Mouse (Mus musculus): ENCODE data around the gene Sphk2.

The Sphk2 gene

GRCm38 (mm10) chr7:45723301-45723700, 5.5 kb upstream of the Sphk2 start:
- DNase-seq, result no peak

- peak in 1 of 2 experiments; percentile 41 for DNase-seq
These were observed 4.5 kb upstream of the Sphk2 start for GRCm38 (mm10) chr7:45722348-45722713.

GRCm38 (mm10) chr7:45721642-45722347, 4.0 kb upstream of the Sphk2 start:
- no peak for DNase-seq

- no peak for DNase-seq
These were observed 3.4 kb upstream of the Sphk2 start for GRCm38 (mm10) chr7:45721234-45721571.

- no peak for DNase-seq
These were observed 2.8 kb upstream of the Sphk2 start, which contains the start of gene Fam83e for GRCm38 (mm10) chr7:45720413-45721233. TSS of gene Fam83e (plus strand) at chr7:45721212.

GRCm38 (mm10) chr7:45719738-45720412, 2.1 kb upstream of the Sphk2 start:
- DNase-seq, result no peak

- DNase-seq, result no peak
These were observed 1.4 kb upstream of the Sphk2 start for GRCm38 (mm10) chr7:45719180-45719579.

- DNase-seq, result no peak
These were observed 529 bp upstream of the Sphk2 start for GRCm38 (mm10) chr7:45718331-45718730.

- DNase-seq, result no peak
These were observed 567 bp downstream of the Sphk2 start for GRCm38 (mm10) chr7:45716952-45717917.

- DNase-seq, result no peak
These were observed 1.3 kb downstream of the Sphk2 start for GRCm38 (mm10) chr7:45716460-45716857.

GRCm38 (mm10) chr7:45715741-45716459, 1.9 kb downstream of the Sphk2 start:
- no peak for DNase-seq

GRCm38 (mm10) chr7:45715090-45715708, 2.6 kb downstream of the Sphk2 start, which contains the start of gene Rpl18:
TSS of gene Rpl18 (plus strand) at chr7:45715457.
- peak; percentile 98 to 100 for DNase-seq

GRCm38 (mm10) chr7:45714630-45715089, 3.1 kb downstream of the Sphk2 start:
- peak; percentile 69 to 86 for DNase-seq

GRCm38 (mm10) chr7:45713881-45714520, 3.8 kb downstream of the Sphk2 start:
- no peak for DNase-seq

- peak; percentile 35 to 73 for DNase-seq
These were observed 4.4 kb downstream of the Sphk2 start for GRCm38 (mm10) chr7:45713396-45713795.

GRCm38 (mm10) chr7:45712022-45712757, 5.6 kb downstream of the Sphk2 start:
- peak; percentile 89 to 95 for DNase-seq

GRCm38 (mm10) chr7:45711316-45712021, 6.3 kb downstream of the Sphk2 start:
- DNase-seq, result peak in 1 of 2 experiments; percentile 63

- peak in 1 of 2 experiments; percentile 73 for DNase-seq
These were observed 7.2 kb downstream of the Sphk2 start for GRCm38 (mm10) chr7:45710477-45711191.

All from kidney, postnatal 25 days (tissue).